Mouse (Mus musculus) adrenal gland, adult 18-20 months (tissue): ENCODE measurements around the gene Cdkl4. TPM values are rescaled to one million over a fixed set of nuclear protein-coding genes. Genes with fewer than 3 reads are reported as not detected.
"Not testable (repeated sequence)": the region's sequence is repeated elsewhere in the genome, so short reads cannot be mapped to it uniquely, and the experiment has no call there.

Experiments
- DNase-seq, 2 experiments: peaks; one replicate each; pipeline ENCODE4 v3.0.0; 2021 to 2022; ENCODE audit warnings: low spot score in 2 of 2
- long read RNA-seq, 2 experiments: library from polyadenylated mRNA; stranded (forward); transcript quantifications; one replicate each; pipeline ENCODE4 v2.0.0; 2021
- total RNA-seq, 2 experiments: library from RNA; stranded (reverse); gene quantifications; 1 replicate in 1 of 2; 2 replicates in 1 of 2; pipeline ENCODE4 v1.2.3; 2021

Gene Cdkl4
- total RNA-seq, result under 1 TPM; 0.10 TPM
- long read RNA-seq, experiment 1, result 0 reads
- long read RNA-seq, experiment 2, result 0 reads

DNA sequence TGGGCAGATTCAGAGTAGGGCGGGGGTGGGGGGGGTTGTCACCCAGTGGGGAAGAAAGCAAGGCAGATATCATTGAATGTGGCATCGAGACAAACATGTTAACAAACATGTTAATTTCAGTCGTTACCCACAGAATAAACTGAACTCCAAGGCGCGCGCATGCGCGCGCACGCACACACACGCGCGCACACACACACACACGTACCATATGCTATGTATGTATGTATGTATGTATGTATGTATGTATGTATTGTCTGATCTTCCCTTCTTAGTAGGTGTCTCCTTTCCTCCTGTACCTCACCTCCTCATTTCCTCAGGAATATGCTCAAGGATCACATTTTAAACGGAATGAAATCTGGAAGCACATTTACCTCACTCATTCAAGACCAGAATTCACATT, at the start of gene Cdkl4:
Gene Cdkl4, minus strand, starts transcription at position 175 of the 400 bp plus-strand sequence.
- DNase-seq, result no peak

DNA sequence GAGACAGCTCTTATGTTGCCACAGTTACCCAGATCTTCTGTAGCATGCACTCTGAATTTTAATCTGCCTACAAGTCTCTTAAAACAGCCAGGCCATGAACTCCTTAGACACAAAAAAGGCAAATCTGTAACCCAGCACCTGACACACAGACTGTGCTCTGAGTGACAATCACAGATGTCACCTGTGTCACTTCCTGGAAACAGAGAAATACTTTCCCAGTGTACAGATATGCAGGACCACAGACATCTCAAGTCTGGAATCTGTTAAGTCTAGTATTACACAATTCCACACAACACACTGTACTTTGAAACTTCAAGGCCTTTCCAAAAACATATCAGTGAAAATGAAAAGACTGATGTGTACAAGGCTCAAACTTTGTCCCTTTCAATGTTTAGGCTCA, 47.4 kb upstream of the Cdkl4 start:
- DNase-seq, result no peak

DNA sequence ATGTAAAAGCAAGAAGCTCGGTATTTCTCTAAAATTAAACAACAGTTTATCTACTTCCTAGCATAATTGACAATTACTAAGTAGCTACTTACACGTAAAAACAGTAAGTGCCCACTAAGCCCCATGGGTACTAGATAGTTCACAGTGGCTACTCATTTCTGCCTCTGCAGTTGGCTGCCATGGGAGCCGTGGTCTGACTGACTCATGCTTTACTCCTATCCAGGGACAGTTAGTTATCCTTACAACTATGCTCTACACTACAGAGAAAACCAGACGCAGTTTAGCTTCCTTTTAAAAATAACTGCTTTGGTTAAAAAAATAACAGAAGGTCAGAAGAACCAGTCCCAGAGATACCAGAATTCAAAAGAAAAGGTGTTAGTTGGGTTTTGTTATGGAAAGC, 44.1 kb upstream of the Cdkl4 start:
- DNase-seq, result no peak

DNA sequence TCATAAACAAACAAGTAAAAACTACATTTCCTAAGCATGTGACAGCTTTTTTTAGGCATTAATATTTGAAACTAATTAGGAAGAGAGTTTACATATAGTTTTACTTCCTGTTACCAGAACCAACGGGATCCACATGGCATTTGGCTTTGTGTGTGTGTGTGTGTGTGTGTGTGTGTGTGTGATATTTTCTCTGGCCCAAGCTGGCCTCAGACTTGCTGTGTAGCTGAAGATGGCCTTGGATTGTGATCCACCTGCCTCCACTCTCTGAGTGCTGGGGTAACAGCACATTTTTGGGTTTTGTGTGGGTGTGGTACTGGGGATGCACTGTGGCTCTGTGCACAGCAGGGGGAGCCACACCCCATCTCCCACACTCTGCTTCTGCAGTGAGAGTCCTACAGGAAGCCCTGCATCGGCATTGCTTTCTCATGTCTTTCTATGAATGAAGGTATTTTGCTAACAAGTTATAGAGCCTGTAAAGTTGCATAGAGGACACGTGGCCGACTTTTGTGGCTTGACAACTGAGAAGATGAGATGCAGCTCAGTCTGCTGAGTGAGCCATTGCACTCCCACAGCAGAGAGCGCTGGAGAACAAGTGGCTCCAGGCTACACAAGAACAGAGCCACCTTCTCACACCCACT, 43.3 kb upstream of the Cdkl4 start:
- DNase-seq, result peak; percentile 50 to 58

DNA sequence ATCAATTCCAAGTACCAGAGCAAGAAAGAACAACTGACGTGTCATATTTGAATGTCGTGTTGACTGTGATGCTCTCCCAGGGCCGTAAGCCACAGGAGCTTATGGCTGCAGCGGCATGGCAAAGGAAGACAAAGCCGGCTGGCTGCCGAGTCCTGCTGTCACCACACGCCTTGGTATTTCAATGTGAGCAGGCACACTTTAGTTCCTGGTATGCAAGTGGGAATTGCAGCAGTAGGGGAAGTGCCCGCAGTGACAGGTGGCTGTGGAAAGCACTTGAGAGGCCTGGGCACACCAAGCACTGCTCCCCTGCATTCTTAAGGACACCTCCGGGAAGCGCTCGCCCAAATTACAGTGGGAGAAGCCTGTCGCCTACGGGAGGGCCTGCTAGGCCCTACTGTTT, 41.9 kb upstream of the Cdkl4 start:
- DNase-seq, result no peak

DNA sequence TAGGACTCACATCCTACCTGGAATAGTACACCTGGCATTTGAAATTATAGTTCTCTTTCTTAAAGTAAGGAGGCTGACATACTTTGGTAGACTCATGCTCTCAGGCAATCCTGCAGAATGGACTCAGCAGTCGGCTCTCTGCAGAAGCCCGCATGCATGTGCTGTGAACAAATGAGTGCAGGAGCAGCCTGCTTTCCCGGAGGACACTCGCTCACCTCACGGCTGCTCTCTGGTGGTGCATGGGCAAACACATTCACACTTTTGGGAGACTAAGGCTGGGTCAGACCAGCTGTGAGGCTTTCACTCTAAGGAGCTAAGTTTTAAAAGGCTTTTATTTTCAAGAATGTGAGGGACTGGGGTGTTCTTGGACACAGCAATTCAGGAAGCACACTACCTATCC, 41.3 kb upstream of the Cdkl4 start:
- DNase-seq, result no peak

DNA sequence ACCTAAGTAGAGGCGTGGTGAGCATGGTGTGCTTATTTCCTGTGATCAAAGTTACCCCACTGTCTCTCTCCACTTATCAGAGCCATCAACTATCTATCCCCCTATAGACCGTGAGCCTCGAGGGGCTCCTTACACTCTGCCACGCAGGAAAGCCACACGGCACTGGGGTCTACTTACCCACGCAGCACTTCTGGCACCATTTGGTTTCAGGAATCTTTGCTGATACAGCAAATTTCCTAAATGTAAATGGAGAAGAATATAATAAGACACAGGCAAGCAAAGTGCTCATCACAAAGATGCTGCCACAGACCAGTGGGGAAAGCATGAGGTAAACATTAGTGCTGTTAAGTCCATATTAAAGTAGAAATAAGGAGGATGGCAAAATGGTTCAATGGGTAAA, 26.2 kb upstream of the Cdkl4 start:
- no peak for DNase-seq

DNA sequence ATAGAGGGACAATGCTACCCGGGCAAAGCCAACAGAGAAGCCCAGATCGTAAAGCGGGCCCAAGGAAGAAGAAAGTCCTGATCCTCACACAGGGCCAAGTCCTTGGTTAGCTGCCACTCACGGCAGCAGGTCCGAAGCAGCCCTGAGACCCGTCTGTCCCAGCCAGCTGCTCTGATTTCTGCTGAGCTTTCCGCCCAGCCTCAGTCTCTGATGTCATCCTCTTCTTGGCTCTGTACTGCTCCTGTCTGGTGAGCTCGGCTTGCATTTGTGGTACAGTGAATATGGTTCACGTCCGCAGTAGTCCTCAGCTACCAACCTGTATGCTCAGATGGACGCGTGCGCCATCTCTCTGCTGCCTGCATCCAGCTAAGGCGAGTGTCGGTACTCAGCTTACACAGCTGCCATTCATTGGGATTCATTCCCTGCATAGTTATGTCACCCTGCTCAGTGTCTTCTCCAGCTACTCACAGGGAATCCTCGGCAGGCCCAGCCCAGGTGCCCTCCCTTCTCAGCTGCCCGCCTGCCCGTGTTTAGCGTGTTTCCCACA, 25.5 kb upstream of the Cdkl4 start:
- DNase-seq, result no peak

DNA sequence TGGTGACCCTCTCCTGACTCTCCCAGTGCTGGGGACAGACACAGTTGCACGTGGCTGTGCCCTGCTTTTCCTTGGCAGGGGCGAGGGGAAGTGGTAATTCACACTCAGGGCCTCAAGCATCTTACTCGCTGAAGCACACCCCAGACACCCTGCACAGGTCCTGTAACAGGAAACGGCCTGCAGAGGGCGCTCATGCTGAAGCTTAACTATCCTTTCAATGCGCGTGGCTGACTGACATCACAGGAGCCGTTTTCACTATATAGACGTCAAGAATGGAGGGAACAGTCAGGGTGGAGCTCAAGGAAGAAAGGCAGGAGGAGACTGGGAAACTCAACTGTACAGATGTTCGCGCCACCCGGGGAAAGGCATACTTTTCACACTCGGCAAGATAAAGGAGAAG, 23.8 kb upstream of the Cdkl4 start:
- peak; percentile 15 to 33 for DNase-seq

DNA sequence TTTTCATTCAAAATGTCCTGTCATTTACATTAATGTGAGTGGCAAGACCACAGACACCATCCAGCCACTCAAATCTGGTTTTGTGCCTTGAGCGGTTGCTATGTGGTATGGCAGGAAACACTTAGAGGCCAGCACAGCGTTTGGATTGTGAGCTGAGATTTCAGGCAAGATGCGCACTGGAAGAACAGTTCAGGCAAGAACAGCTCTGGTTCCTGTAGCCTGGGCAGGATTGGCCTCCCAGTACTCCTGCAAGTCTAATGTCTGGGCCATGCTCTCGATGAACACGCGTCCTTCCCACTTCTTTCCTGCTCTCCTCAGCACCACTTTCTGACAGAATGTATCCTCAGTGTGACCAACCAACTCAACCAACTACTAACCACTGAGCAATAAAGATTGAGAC, 5.4 kb upstream of the Cdkl4 start:
- DNase-seq, result no peak

DNA sequence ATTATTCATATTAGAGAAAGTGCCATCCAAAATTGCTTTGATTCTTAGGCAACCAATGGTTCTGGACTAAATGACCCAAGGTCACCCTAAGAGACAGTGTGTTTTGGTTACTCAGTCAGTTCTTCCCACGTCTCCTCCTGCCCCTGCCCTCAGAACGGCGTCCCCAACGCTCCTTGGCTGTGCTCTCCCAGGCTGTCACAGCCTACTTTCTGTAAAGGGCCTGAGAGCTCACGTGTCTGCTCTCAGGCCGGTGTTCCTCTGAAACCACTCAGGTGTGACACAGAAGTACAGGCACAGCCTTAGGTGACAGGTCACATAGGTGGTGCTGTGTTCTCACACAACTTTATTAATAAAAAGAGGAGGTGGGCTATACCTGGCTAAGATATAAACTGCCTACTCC, 2.3 kb upstream of the Cdkl4 start:
- DNase-seq, result no peak

DNA sequence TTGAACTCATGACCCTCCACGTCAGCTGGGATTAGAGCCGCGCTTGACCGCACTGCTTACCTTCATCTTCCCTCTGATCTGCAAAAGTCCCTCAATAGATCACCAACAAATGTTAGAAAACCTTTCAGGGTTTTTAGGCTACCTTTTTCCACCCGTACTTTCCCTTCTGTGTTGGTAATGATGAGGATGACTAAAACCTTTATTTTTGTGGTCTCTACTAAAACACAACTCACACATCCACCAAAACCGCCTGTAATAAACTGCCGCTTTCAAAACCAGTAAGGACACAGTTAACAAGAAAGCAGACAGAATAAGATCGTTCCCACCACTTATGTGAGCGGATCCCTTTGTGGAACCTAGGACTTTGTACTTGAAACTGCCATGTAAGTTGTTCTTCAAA, 1.5 kb upstream of the Cdkl4 start:
- DNase-seq, result no peak

DNA sequence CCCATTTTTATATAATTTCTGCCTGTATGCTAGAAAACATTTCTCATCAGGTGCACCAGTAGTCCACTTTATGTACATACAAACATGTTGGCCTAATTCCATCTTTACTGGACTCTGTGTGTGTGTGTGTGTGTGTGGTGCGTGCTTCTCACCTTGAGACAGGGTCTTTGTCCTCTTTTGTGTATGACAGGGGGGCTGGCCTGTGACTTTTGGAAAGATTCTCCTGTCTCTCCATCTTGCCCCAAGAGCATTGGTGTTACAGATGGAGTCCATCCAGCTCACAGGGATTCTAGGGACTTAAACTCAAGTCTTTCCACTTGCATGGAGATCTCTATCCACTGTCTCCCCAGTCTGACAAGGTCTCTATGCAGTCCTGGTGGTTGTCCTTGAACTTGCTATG, 428 bp upstream of the Cdkl4 start:
- DNase-seq, result no peak

DNA sequence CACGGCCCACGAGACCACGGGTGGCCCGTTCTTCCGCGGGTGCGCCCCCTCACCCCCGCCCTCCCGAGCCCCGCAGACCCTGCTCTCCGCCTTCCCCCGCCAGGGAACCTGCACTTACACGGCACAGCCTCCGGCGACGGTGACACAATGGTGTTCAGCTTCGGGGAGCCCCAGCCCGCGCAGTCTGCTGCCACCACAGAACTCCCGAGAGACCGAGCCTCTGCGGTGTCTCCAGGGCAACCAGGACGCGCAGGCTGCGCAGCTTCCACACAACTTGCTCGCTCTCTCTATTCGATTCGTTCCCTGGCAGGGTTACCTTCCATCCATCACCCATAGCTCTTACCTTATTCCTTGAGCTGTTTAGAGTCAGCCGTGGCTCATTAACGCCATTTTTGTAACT, 399 bp downstream of the Cdkl4 start:
- DNase-seq, result peak; percentile 33 to 36

DNA sequence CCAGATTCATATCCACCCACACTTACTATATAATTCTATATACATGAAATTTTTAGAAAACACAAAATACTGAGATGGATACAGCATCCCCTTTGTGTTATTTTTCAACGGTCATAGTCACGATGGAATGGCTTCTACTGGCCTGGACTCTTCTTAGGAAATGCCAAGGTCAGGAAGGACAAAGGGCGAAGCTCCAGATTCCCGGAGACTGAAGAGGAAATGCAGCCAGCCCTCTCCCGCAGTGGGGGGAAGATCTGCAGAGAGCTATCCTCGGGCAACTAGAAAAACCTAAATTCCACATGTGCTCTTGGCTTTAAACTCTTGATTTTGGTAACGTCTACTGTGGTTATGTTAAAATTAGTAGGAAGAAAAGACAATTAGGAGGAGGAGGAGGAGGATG, 2.6 kb downstream of the Cdkl4 start:
- no peak for DNase-seq

DNA sequence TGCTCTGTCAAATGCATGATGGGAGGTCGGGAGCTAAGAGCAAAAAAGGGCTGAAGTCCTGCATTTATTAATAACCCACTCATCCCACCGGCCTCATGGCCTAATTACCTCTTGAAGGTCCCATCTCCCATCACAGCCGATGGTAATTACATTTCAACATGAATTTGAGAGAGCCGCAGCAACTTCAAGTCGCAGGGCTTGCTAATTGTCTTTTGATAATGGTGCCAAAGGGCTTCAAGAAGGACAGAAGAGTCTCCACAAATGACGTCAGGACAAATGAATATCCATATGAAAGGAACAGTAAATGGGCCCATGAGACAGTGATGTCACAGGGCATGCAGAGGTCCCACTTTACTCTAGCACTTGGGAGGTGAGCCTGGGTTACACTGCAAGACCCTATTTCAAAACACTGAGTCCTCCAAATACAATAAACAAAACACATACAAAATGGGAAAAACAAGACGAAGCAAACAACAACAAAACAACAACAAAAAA, 3.1 kb downstream of the Cdkl4 start:
- DNase-seq, result no peak

DNA sequence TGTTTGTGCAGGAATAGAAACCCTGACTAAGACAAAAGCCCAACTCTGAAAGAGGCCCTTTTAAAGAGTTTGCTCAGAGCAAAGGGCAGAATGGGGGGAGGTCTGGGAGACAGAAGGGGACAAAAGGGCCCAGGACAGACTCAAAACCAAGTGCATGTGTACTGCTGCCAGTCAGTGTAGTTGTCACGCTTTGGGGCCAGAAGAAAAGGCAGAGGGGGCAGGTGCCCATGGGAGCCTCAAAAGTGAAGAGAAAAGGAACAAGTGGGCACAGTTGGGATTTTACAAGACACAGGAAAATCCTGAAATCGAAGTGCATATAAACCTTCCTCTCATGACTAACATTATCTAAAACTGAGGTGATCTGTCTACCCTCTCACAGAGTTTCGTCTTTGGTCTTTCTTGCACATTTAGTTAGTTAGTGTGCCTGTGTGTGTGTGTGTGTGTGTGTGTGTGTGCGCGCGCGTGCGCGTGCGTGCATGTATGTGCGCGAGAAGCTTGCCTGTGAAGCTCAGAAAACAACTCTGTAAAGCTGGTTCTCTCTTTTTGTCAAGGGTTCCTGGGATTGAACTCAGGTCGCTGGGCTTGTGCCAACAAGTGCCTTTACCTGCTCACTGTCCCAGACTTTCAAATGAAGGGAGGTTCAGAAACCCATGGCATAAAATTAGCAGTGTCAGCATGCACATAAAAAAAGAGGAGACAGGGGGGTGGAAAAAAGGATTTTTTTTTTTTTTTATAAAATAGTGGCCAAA, 5.3 kb downstream of the Cdkl4 start:
- no peak for DNase-seq

DNA sequence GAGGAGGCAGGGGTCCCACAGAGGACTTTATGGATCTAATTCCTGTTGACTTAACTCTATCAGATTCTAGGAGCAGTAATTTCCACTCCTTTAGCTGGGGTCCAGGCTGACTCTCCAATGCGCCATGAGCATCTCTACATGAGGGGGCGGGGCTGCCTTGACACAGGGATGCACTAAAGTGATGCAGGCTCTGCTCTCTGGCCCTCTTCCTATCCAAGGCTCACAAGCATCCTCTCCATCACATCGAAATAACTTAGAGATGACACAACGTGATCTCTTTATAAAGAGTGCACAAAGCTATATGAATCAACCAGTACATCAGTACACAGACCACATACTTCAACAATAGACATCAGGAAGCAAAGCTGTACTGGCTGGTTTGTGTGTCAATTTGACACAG, 6.2 kb downstream of the Cdkl4 start:
- no peak for DNase-seq

DNA sequence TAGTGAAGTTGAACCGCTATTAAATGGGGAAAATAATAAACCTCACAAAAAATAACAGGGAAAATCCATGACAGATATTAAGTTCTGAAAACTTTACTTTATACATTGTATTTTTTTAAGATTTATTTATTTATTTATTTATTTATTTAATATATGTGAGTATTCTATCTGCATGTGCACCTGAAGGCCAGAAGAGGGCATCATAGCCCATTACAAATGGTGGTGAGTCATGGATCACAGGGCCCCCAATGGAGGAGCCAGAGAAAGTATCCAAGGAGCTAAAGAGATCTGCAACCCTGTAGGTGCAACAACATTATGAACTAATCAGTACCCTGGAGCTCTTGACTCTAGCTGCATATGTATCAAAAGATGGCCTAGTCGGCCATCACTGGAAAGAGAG, 7.9 kb downstream of the Cdkl4 start:
- DNase-seq, result not testable (repeated sequence)

DNA sequence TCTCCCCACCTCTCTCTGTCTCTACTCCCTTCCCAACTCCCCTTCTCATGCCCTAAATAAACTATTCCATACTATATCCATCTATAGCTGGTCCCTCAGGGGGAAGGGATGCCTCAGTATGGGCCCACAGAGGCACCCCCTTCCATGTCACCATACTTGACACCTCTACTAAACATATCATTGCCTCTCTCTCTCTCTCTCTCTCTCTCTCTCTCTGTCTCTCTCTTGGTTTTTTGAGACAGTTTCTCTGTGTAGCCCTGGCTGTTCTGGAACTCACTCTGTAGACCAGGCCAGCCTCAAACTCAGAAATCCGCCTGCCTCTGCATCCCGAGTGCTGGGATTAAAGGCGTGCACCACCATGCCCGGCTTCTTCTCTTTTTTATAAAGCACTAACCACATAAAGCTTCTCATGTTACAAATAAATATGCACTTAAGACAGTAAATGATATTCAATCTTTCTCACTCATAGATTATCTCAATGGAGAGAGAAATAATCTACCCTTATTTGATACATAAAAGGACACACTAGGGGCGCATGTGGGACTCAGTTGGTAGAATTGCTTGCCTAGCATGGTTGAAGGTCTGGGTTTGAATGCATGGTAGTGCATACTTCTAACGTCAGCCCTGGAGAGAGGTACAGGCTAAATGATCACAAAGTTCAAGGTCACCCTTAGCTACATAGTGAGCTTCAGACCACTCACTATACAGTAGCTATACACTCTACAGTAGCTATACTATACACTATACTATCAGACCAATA, 8.6 kb downstream of the Cdkl4 start:
- DNase-seq, result no peak

DNA sequence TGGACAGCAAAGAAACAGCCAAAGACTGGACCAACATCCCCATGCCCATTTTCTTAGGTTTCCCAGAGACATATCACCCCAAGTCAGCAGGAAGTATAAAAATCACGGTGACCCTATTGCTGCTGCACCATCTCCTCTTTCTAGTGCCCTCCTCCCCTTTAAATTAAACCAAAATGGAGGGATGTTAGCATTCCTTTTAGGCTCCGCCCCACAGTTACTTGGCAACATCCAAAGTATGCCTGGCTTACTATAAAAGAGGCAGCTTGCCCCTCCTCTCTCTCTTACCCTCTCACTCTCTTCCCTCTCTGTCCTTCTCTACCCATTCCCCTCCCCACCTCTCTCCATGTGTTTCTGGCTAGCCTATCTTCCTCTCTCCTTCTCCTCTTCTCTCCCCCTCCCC, 9.2 kb downstream of the Cdkl4 start:
- DNase-seq, result no peak

DNA sequence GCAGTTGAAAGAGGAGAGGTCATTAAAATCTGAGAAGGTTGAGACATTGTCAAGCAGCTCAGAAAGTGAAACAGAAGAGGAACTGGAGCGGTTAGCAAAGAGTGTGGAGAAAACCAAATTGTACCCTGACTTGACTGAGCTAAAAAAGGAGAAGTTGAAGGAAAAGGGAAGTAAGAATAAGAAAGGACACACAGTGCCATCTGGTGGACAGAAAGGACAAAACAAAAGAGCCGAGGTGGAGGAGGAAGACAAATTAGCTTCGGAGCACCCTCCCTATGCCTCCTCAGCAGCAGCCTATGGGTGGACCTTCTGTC, 13.0 kb downstream of the Cdkl4 start:
- no peak for DNase-seq
